Mouse (Mus musculus): ENCODE measurements around the gene Prrxl1. TPM values are rescaled to one million over a fixed set of nuclear protein-coding genes. Genes with fewer than 3 reads are reported as not detected.

Prrxl1 gene
- polyA plus RNA-seq, 1 experiment from 2014 or later, result not detected

DNA sequence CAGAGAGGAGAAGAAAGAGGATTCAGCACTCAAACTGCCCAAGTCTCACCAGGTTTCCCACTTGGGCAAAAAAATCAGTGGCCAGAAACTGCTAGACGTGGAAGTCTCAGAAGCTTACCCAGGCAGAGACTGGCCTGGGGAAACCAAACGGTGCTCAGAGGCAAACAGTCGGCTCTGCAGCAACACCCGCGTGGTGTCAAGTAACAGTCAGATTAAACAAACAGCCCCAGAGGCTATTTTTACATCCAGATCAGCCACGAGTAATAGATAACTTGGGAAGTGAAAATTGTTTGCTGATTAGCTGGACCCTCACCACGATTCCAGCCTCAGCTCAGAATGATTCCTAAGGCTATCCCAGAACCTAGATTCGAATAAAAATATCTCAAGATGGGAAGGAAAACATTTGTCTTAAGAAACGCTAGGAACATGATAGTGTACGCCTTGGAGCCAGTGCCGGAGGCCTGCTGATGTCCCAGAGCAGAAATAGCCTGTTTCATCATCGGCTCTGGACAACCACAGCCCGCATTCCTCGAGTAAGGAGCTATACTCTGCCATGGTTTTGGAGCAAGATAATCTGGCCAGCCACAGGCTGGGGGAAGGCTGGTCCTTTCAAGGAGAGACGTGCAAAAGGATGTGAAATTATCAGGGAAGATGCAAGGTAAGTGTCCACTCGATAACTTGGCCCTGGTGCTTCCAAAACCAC lies 86.1 kb downstream of the Prrxl1 start, which contains the start of gene 3425401B19Rik:
Gene 3425401B19Rik, minus strand, starts transcription at position 170 of the 703 bp plus-strand sequence.
- Histone ChIP-seq H3K27ac (no peak within 1 kb of the TSS), H3K36me3 (no peaks in the 10 kb centered on the region), H3K9me3 (replicated peaks) (no peaks in the 10 kb centered on the region), H3K4me1 (0 out of 2 replicates have a peak, but pooled peaks cover 4% of the 10 kb centered on the region), H3K4me3 (no peak within 1 kb of the TSS), H3K9ac (no peak within 1 kb of the TSS), H3K4me2 (no peak within 1 kb of the TSS), H3K27me3 (replicated peaks) (peaks cover 9% of the 10 kb centered on the region)
- WGBS (ENCODE audit: insufficient replicate concordance), result 40% methylated on average over 16 of the region's 16 CpGs
- no peak for ATAC-seq

DNA sequence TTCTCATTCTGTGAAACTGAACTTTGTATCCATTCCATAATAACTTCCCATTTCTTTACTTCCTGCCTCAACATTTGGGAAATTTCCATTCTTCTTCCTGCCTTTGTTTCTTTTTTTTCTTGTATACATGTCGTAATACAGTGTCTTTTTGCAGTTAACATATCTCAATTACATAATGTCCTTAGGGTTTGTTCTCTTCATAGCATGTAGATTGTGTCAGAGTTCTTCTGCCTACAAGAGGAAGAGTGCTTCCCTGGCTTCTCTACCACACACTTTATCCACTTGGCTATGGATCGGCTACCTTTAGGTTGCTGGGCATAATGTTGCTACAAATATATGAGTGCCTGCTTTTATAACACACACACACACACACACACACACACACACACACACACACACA lies 96.7 kb downstream of the Prrxl1 start:
- Histone ChIP-seq H3K36me3 (no peaks in the 10 kb centered on the region), H3K4me1 (no peaks in the 10 kb centered on the region), H3K4me3 (no peak overlapping the region), H3K9me3 (replicated peaks) (no peaks in the 10 kb centered on the region), H3K4me2 (no peak overlapping the region), H3K9ac (no peak overlapping the region), H3K27me3 (replicated peaks) (no peaks in the 10 kb centered on the region), H3K27ac (no peak overlapping the region)
- no peak for ATAC-seq
- 61% methylated on average over 2 of the region's 2 CpGs for WGBS (ENCODE audit: insufficient replicate concordance)

DNA sequence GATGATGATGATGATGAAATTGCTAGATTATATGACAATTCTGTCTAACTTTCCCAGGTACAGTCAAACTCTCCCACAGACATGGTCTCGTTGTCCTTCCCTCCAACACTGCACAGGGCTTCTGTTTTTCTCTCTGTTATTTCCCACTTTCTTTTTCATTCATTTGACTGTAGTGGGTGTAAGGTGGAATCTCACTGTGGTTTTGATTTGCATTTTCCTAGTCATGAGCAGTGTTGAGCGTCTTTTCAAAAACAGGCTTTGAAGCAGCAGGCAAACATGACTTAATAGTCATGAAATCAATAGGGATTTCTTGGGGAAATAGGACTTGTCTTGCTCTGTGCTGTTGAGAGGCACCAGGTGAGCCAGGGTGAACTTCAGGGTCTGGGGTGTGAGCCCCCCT lies 97.1 kb downstream of the Prrxl1 start:
- H3K4me2 ChIP-seq, result no peak overlapping the region
- no peaks in the 10 kb centered on the region for H3K4me1 ChIP-seq
- no peak overlapping the region for H3K27ac ChIP-seq
- H3K4me3 ChIP-seq, result no peak overlapping the region
- no peaks in the 10 kb centered on the region for H3K9me3 ChIP-seq (replicated peaks)
- no peak overlapping the region for H3K9ac ChIP-seq
- no peak for ATAC-seq
- WGBS (ENCODE audit: insufficient replicate concordance), result 70% methylated on average over 2 of the region's 2 CpGs
- no peaks in the 10 kb centered on the region; the same call in 1 of the 2 replicates for H3K27me3 ChIP-seq (replicated peaks)
- no peaks in the 10 kb centered on the region for H3K36me3 ChIP-seq

DNA sequence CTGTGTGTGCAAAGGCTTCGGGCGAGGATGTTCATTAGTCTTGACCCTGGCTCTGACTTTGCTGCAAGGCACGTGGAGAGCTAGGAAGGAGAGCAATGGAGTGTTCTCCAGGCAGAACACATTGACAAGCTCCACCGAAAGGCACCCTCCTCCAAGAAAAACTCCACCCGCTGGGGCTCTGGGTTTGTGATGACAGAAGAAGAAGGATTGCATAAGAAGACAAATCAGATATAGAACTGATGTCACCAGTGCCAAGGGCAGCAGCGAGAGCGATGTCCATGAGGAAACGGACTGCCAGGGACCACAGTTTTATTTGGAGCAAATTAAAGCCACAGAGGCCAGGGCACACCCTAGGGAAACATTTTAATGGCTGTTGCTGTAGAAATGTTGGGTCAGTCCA lies 98.6 kb downstream of the Prrxl1 start:
- H3K9ac ChIP-seq, result no peak overlapping the region
- H3K4me3 ChIP-seq, result no peak overlapping the region
- H3K4me1 ChIP-seq, result no peaks in the 10 kb centered on the region
- H3K27me3 ChIP-seq (replicated peaks), result no peaks in the 10 kb centered on the region; the same call in 1 of the 2 replicates
- no peaks in the 10 kb centered on the region for H3K36me3 ChIP-seq
- no peak overlapping the region for H3K27ac ChIP-seq
- 64% methylated on average over 8 of the region's 8 CpGs for WGBS (ENCODE audit: insufficient replicate concordance)
- no peak overlapping the region for H3K4me2 ChIP-seq
- no peak for ATAC-seq
- no peaks in the 10 kb centered on the region for H3K9me3 ChIP-seq (replicated peaks)

DNA sequence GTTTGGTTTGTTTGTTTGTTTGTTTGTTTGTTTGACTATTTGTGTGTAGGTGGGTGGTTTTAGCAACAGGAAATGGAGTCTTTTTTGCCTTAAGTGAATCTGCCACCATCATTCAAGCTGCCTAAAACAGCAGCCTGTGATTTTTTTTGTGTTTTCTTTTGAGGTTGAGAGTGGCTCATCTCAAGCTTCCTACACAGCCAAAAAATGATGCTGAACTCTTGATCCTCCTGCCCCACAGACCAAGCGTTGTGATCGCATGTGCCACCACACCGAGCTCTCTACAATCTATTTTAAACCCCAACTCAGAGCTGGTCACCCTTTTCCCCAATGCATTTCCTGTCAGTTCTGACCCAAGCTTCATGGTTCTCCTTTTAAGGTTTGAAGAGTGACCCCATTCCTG lies 99.3 kb downstream of the Prrxl1 start:
- no peak for ATAC-seq

More for the DNA sequence above, 99.3 kb downstream of the Prrxl1 start:
- no peak overlapping the region for H3K4me2 ChIP-seq
- no peaks in the 10 kb centered on the region for H3K9me3 ChIP-seq (replicated peaks)
- H3K4me1 ChIP-seq, result no peaks in the 10 kb centered on the region
- no peak overlapping the region for H3K4me3 ChIP-seq
- no peak overlapping the region for H3K9ac ChIP-seq
- H3K27ac ChIP-seq, result no peak overlapping the region
- no peaks in the 10 kb centered on the region; the same call in 1 of the 2 replicates for H3K27me3 ChIP-seq (replicated peaks)
- 30% methylated on average over 3 of the region's 3 CpGs for WGBS (ENCODE audit: insufficient replicate concordance)
- H3K36me3 ChIP-seq, result no peaks in the 10 kb centered on the region

Other genes starting within 250 kb of the Prrxl1 start
- not detected in 2 replicates for gene 1700024G13Rik, start 211.0 kb upstream of the Prrxl1 start, polyA plus RNA-seq (2016; fragmentation: Nextera tagmentation; extraction: Ambion mirVana)
- 0.05 TPM in 1 of 2 replicates, not detected in the other for gene Slc18a3, start 134.6 kb upstream of the Prrxl1 start, polyA plus RNA-seq (2016; fragmentation: Nextera tagmentation; extraction: Ambion mirVana)
- not detected in 2 replicates for gene Chat, start 133.4 kb upstream of the Prrxl1 start, polyA plus RNA-seq (2016; fragmentation: Nextera tagmentation; extraction: Ambion mirVana)
- 13.3 and 14.8 TPM in 2 replicates for gene Ercc6, start 85.9 kb upstream of the Prrxl1 start, polyA plus RNA-seq (2016; fragmentation: Nextera tagmentation; extraction: Ambion mirVana)
- gene 3425401B19Rik, start 85.9 kb downstream of the Prrxl1 start, polyA plus RNA-seq (2016; fragmentation: Nextera tagmentation; extraction: Ambion mirVana), result not detected in 2 replicates
- 0.50 and 0.77 TPM in 2 replicates for gene Tmem273, start 186.6 kb downstream of the Prrxl1 start, polyA plus RNA-seq (2016; fragmentation: Nextera tagmentation; extraction: Ambion mirVana)
- not detected in 2 replicates for gene Fam170b, start 234.6 kb downstream of the Prrxl1 start, polyA plus RNA-seq (2016; fragmentation: Nextera tagmentation; extraction: Ambion mirVana)

Measured in liver, embryonic 12.5 days (tissue).